ENCODE assay signal across 31 mouse cellular contexts in genomic region chr17:34798866-34799530, GRCm38 (mm10). TPM values are rescaled to one million over a fixed set of nuclear protein-coding genes. Genes with fewer than 3 reads are reported as not detected.
DNase-seq lines count a peak whose midpoint lies in the region.
"Had no signal": no experiment of that assay in that cellular context is flagged by ENCODE, and none has a peak within 500 bp of the region (broad histone marks: within the 10 kb centered on the region; RNA-seq: fewer than 3 reads in every experiment).

No protein-coding gene starts in this region.

- no peaks in the 10 kb centered on the region for H3K27me3 ChIP-seq in heart, embryonic 10.5 days (ENCODE audit: insufficient read depth, poor library complexity, severe bottlenecking)
- no peaks in the 10 kb centered on the region for H3K27me3 ChIP-seq in limb, embryonic 10.5 days (ENCODE audit: low read depth, poor library complexity, severe bottlenecking)
- H3K27me3 ChIP-seq: embryonic facial prominence, embryonic 13.5 days; forebrain, embryonic 13.5 days; hindbrain, embryonic 13.5 days had no signal

- H3K4me1 ChIP-seq in heart, embryonic 10.5 days = no peaks in the 10 kb centered on the region
- no peaks in the 10 kb centered on the region for H3K4me1 ChIP-seq in limb, embryonic 10.5 days
- H3K4me1 ChIP-seq: embryonic facial prominence, embryonic 10.5 days; embryonic facial prominence, embryonic 13.5 days; forebrain, embryonic 13.5 days; hindbrain, embryonic 10.5 days; hindbrain, embryonic 13.5 days had no signal

- WGBS in heart, embryonic 10.5 days = 84% methylated on average over 14 of the region's 17 CpGs
- WGBS in limb, embryonic 10.5 days = 92% methylated on average over 17 of the region's 17 CpGs

- no peak overlapping the region for H3K27ac ChIP-seq in heart, embryonic 10.5 days
- no peak overlapping the region for H3K27ac ChIP-seq in limb, embryonic 10.5 days
- H3K27ac ChIP-seq: embryonic facial prominence, embryonic 10.5 days; embryonic facial prominence, embryonic 13.5 days; forebrain, embryonic 13.5 days; gastrocnemius, adult 2 months; hindbrain, embryonic 10.5 days; hindbrain, embryonic 13.5 days had no signal

- H3K9me3 ChIP-seq in heart, embryonic 10.5 days = no peaks in the 10 kb centered on the region
- peaks cover 2% of the 10 kb centered on the region; the same call in 1 of the 2 replicates for H3K9me3 ChIP-seq in limb, embryonic 10.5 days (replicated peaks)
- H3K9me3 ChIP-seq: embryonic facial prominence, embryonic 10.5 days; embryonic facial prominence, embryonic 13.5 days; forebrain, embryonic 13.5 days; hindbrain, embryonic 13.5 days had no signal

- peak; percentile 55 for DNase-seq in adrenal gland, postnatal 10 days
- DNase-seq in adrenal gland, adult 8-10 months = no peak
- DNase-seq in heart, embryonic 10.5 days (ENCODE audit: low spot score) = peak; percentile 50
- DNase-seq in heart, adult 9 months (ENCODE audit: low spot score in 2 of 2) = no peak
- peak; percentile 33 for DNase-seq in testis, postnatal 10 days (ENCODE audit: low spot score)
- DNase-seq in testis, postnatal 14 days (ENCODE audit: low spot score) = no peak
- peak; percentile 22 for DNase-seq in limb, embryonic 10.5 days (ENCODE audit: low spot score)
- DNase-seq in B cell, adult 2 months = no peak
- DNase-seq: cerebellum, adult 11 months; cerebellum, adult 2 months; cerebellum, postnatal 10 days; cerebellum, postnatal 36 days; embryo, embryonic 11 days; forebrain, postnatal 0 days; gastrocnemius, adult 2 months; gastrocnemius, postnatal 14 days; heart, adult 18-20 months; heart, postnatal 36 days; kidney, adult 2 months had no signal

- no peak overlapping the region for H3K4me3 ChIP-seq in heart, embryonic 10.5 days
- no peak overlapping the region for H3K4me3 ChIP-seq in limb, embryonic 10.5 days
- H3K4me3 ChIP-seq: embryonic facial prominence, embryonic 10.5 days; embryonic facial prominence, embryonic 13.5 days; erythroblast, embryonic 14.5 days; forebrain, embryonic 13.5 days; gastrocnemius, adult 2 months; hindbrain, embryonic 10.5 days; hindbrain, embryonic 13.5 days had no signal

- H3K36me3 ChIP-seq in heart, embryonic 10.5 days = no peaks in the 10 kb centered on the region
- no peaks in the 10 kb centered on the region for H3K36me3 ChIP-seq in limb, embryonic 10.5 days
- H3K36me3 ChIP-seq: embryonic facial prominence, embryonic 10.5 days; embryonic facial prominence, embryonic 13.5 days; hindbrain, embryonic 10.5 days; hindbrain, embryonic 13.5 days had no signal

RNA-seq across cellular contexts. Expression of gene Cyp21a1, which starts 5.4 kb away (rescaled TPM):
- total RNA-seq in adrenal gland, postnatal 10 days (2021) = 1,000 to 10,000 TPM; 2,477 to 2,588 TPM
- total RNA-seq in adrenal gland, adult 8-10 months (2022) = over 10,000 TPM in 2 of 4 experiments, 1,000 to 10,000 TPM in 2; 6,868 to 18,233 (median 12,184) TPM
- polyA plus RNA-seq in heart, embryonic 10.5 days (2016; fragmentation: Nextera tagmentation; extraction: Ambion mirVana) = not detected in 2 replicates
- polyA plus RNA-seq in limb, embryonic 10.5 days (2016; fragmentation: Nextera tagmentation; extraction: Ambion mirVana) = not detected in 2 replicates
- total RNA-seq: forebrain, postnatal 0 days; gastrocnemius, adult 2 months; heart, adult 18-20 months; heart, postnatal 36 days had no signal
- polyA plus RNA-seq: activated CD4-positive, CD25-positive, alpha-beta regulatory T cell, adult 4 months; cerebellum, adult 2 months; cortical plate, adult 2 months; embryonic facial prominence, embryonic 10.5 days; embryonic facial prominence, embryonic 13.5 days; erythroblast, embryonic 14.5 days; forebrain, embryonic 13.5 days; forebrain, postnatal 0 days; heart, embryonic 11.5 days; heart, embryonic 14.5 days; heart, postnatal 0 days; hindbrain, embryonic 10.5 days; hindbrain, embryonic 13.5 days; hindbrain, embryonic 16.5 days had no signal

RNA-seq across cellular contexts. Expression of gene Stk19, which starts 37.7 kb away (rescaled TPM):
- 10 to 100 TPM; 31.8 to 33.0 TPM for total RNA-seq in adrenal gland, postnatal 10 days (2021)
- 10 to 100 TPM; 43.2 to 75.9 (median 64.6) TPM for total RNA-seq in adrenal gland, adult 8-10 months (2022)
- 22.3 and 22.8 TPM in 2 replicates for polyA plus RNA-seq in heart, embryonic 10.5 days (2016; fragmentation: Nextera tagmentation; extraction: Ambion mirVana)
- polyA plus RNA-seq in limb, embryonic 10.5 days (2016; fragmentation: Nextera tagmentation; extraction: Ambion mirVana) = 23.3 and 28.6 TPM in 2 replicates

RNA-seq across cellular contexts. Expression of gene Dxo, which starts 37.8 kb away (rescaled TPM):
- total RNA-seq in adrenal gland, postnatal 10 days (2021) = 10 to 100 TPM; 45.1 to 52.2 TPM
- 10 to 100 TPM; 48.2 to 76.5 (median 67.0) TPM for total RNA-seq in adrenal gland, adult 8-10 months (2022)
- polyA plus RNA-seq in heart, embryonic 10.5 days (2016; fragmentation: Nextera tagmentation; extraction: Ambion mirVana) = 48.1 and 62.2 TPM in 2 replicates
- 77.5 and 83.5 TPM in 2 replicates for polyA plus RNA-seq in limb, embryonic 10.5 days (2016; fragmentation: Nextera tagmentation; extraction: Ambion mirVana)

RNA-seq across cellular contexts. Expression of gene Skiv2l, which starts 51.0 kb away (rescaled TPM):
- 10 to 100 TPM; 49.2 to 60.8 TPM for total RNA-seq in adrenal gland, postnatal 10 days (2021)
- 10 to 100 TPM; 67.2 to 85.0 (median 83.5) TPM for total RNA-seq in adrenal gland, adult 8-10 months (2022)
- 39.9 and 43.6 TPM in 2 replicates for polyA plus RNA-seq in heart, embryonic 10.5 days (2016; fragmentation: Nextera tagmentation; extraction: Ambion mirVana)
- polyA plus RNA-seq in limb, embryonic 10.5 days (2016; fragmentation: Nextera tagmentation; extraction: Ambion mirVana) = 57.5 and 65.0 TPM in 2 replicates

RNA-seq across cellular contexts. Expression of gene Nelfe, which starts 51.2 kb away (rescaled TPM):
- total RNA-seq in adrenal gland, postnatal 10 days (2021) = 10 to 100 TPM; 44.2 to 48.4 TPM
- 10 to 100 TPM; 41.7 to 59.8 (median 53.8) TPM for total RNA-seq in adrenal gland, adult 8-10 months (2022)
- polyA plus RNA-seq in heart, embryonic 10.5 days (2016; fragmentation: Nextera tagmentation; extraction: Ambion mirVana) = 89.6 and 104 TPM in 2 replicates
- 151 and 155 TPM in 2 replicates for polyA plus RNA-seq in limb, embryonic 10.5 days (2016; fragmentation: Nextera tagmentation; extraction: Ambion mirVana)

Comparison
In these comparisons a context has a peak if more than half of its experiments do, and no peak if none do; other contexts are left out.
1. DNase-seq: peak in adrenal gland, postnatal 10 days (single experiment), heart, embryonic 10.5 days (single experiment), testis, postnatal 10 days (single experiment) and limb, embryonic 10.5 days (single experiment); none in adrenal gland, adult 8-10 months (single experiment), heart, adult 9 months (0 of 2), testis, postnatal 14 days (single experiment) and B cell, adult 2 months (0 of 2).